Mouse (Mus musculus): Measurements from ENCODE around the gene Smarcd1.
A peak's percentile ranks its signal among the peaks of the same experiment; 100 is the strongest.

DNA sequence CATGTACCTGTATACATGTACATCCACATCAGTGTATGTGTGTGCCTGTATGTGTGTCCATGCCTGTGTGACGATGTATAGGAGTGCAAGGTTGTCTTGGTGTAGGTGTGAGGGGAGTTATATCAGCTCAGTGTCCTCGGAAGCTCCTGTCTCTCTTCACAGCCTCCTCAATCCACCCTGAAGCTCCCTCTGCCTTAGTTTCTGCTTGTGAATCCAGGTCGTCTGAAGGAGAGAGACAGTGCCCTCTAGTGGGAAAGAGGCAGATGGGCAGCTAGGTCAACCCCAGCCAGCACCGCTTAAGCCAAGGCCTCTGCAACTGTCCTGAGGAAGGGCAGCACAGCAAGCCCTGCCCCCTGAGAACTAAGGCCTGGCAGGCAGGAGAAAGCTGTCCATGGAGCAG, 13.2 kb upstream of the Smarcd1 start:
- TF ChIP-seq POLR2A (IDR thresholded peaks at IDR 0.05; ENCODE audit: extremely low read depth, insufficient read depth, low read length): no peak
- TF ChIP-seq CTCF (IDR thresholded peaks at IDR 0.05; ENCODE audit: low read depth, low read length): peak; percentile 89
